Mouse (Mus musculus) retina, adult 2 months (tissue): ENCODE data around the gene Sost.
"Not testable (repeated sequence)": the region's sequence is repeated elsewhere in the genome, so short reads cannot be mapped to it uniquely, and the experiment has no call there.

Experiments used
- DNase-seq: peaks from one replicate; pipeline ENCODE4 v3.0.0-alpha.2; 2012; ENCODE audit warnings: low read depth, low spot score

Sost gene

GRCm38 (mm10) chr11:101966965-101967614 is at the start of gene Sost:
Sost (minus strand) TSS chr11:101967015.
- no peak for DNase-seq

GRCm38 (mm10) chr11:102016136-102016535 is 49.3 kb upstream of the Sost start:
- DNase-seq = no peak

- no peak for DNase-seq
Measured at GRCm38 (mm10) chr11:102015472-102015871, 48.7 kb upstream of the Sost start.

GRCm38 (mm10) chr11:102013201-102013600 is 46.4 kb upstream of the Sost start:
- no peak for DNase-seq

- DNase-seq = no peak
Measured at GRCm38 (mm10) chr11:102011510-102011909, 44.7 kb upstream of the Sost start.

GRCm38 (mm10) chr11:102010140-102010539 is 43.3 kb upstream of the Sost start:
- no peak for DNase-seq

- DNase-seq = no peak
Measured at GRCm38 (mm10) chr11:102008954-102009637, 42.3 kb upstream of the Sost start.

GRCm38 (mm10) chr11:102008372-102008771 is 41.6 kb upstream of the Sost start:
- no peak for DNase-seq

- DNase-seq = no peak
Measured at GRCm38 (mm10) chr11:102006688-102007087, 39.9 kb upstream of the Sost start.

GRCm38 (mm10) chr11:102006271-102006670 is 39.5 kb upstream of the Sost start:
- no peak for DNase-seq

GRCm38 (mm10) chr11:102004251-102004650 is 37.4 kb upstream of the Sost start:
- no peak for DNase-seq

- no peak for DNase-seq
Measured at GRCm38 (mm10) chr11:101999466-101999865, 32.7 kb upstream of the Sost start.

- no peak for DNase-seq
Measured at GRCm38 (mm10) chr11:101998258-101998657, 31.4 kb upstream of the Sost start.

- DNase-seq = no peak
Measured at GRCm38 (mm10) chr11:101995938-101996337, 29.1 kb upstream of the Sost start.

- DNase-seq = no peak
Measured at GRCm38 (mm10) chr11:101994100-101994499, 27.3 kb upstream of the Sost start.

GRCm38 (mm10) chr11:101992411-101992810 is 25.6 kb upstream of the Sost start:
- DNase-seq = no peak

GRCm38 (mm10) chr11:101991813-101992212 is 25.0 kb upstream of the Sost start:
- no peak for DNase-seq

GRCm38 (mm10) chr11:101990244-101990643 is 23.4 kb upstream of the Sost start:
- no peak for DNase-seq

- no peak for DNase-seq
Measured at GRCm38 (mm10) chr11:101986913-101987312, 20.1 kb upstream of the Sost start, which contains the start of gene Dusp3. Dusp3 (minus strand) TSS chr11:101987013.

GRCm38 (mm10) chr11:101985990-101986389 is 19.2 kb upstream of the Sost start:
- DNase-seq = peak; percentile 50

GRCm38 (mm10) chr11:101985450-101985849 is 18.6 kb upstream of the Sost start:
- not testable (repeated sequence) for DNase-seq

GRCm38 (mm10) chr11:101984054-101985025 is 17.5 kb upstream of the Sost start, which contains the start of gene Cfap97d1:
Cfap97d1 (plus strand) TSS chr11:101984279.
- DNase-seq = peak; percentile 71
